In genomic region chr6:8349060-8349670, GRCm38 (mm10) we compare ENCODE assay signal across 23 mouse cellular contexts.
A peak's percentile ranks its signal among the peaks of the same experiment; 100 is the strongest.
DNase-seq lines count a peak whose midpoint lies in the region; ATAC-seq and TF ChIP-seq lines count a peak whose summit lies in the region.
"Had no signal": no experiment of that assay in that cellular context is flagged by ENCODE, and none has a peak within 500 bp of the region (broad histone marks: within the 10 kb centered on the region; RNA-seq: fewer than 3 reads in every experiment).

No protein-coding gene starts in this region.

- H3K4me3 ChIP-seq in liver, adult 2 months (ENCODE audit: insufficient read depth, low read depth, low read length), result no peak overlapping the region
- H3K4me3 ChIP-seq in liver, embryonic 16.5 days (ENCODE audit: low read depth, low read length), result no peak overlapping the region
- H3K4me3 ChIP-seq in midbrain, embryonic 13.5 days (replicated peaks), result no peak overlapping the region
- H3K4me3 ChIP-seq in forebrain, embryonic 15.5 days, result no peak overlapping the region
- H3K4me3 ChIP-seq: embryonic facial prominence, embryonic 15.5 days; heart, embryonic 10.5 days; hindbrain, embryonic 15.5 days; intestine, embryonic 15.5 days; layer of hippocampus, adult 2 months; midbrain, embryonic 10.5 days; neural tube, embryonic 12.5 days; stomach, embryonic 15.5 days had no signal

- H3K9me3 ChIP-seq in liver, embryonic 16.5 days (replicated peaks; ENCODE audit: control insufficient read depth, low read length), result no peaks in the 10 kb centered on the region
- no peaks in the 10 kb centered on the region for H3K9me3 ChIP-seq in midbrain, embryonic 13.5 days
- H3K9me3 ChIP-seq in forebrain, embryonic 15.5 days, result no peaks in the 10 kb centered on the region
- H3K9me3 ChIP-seq: embryonic facial prominence, embryonic 15.5 days; heart, embryonic 10.5 days; hindbrain, embryonic 15.5 days; intestine, embryonic 15.5 days; midbrain, embryonic 10.5 days; neural tube, embryonic 12.5 days; stomach, embryonic 15.5 days had no signal

- ATAC-seq in CD4-positive, CD25-positive, alpha-beta regulatory T cell, adult 4 months, result peak; percentile 59
- peak; percentile 53 for ATAC-seq in liver, embryonic 16.5 days (ENCODE audit: low read depth)
- no peak for ATAC-seq in midbrain, embryonic 13.5 days
- no peak for ATAC-seq in forebrain, embryonic 15.5 days (replicated peaks)
- ATAC-seq: intestine, embryonic 15.5 days had no signal

- no peaks in the 10 kb centered on the region for H3K79me2 ChIP-seq in liver, adult 2 months (ENCODE audit: control insufficient read depth, insufficient read depth, low read length)

- no peak overlapping the region for H3K4me2 ChIP-seq in liver, embryonic 16.5 days (ENCODE audit: low read depth, low read length)
- H3K4me2 ChIP-seq in midbrain, embryonic 13.5 days (replicated peaks), result no peak overlapping the region
- no peak overlapping the region for H3K4me2 ChIP-seq in forebrain, embryonic 15.5 days (replicated peaks)
- H3K4me2 ChIP-seq: embryonic facial prominence, embryonic 15.5 days; hindbrain, embryonic 15.5 days; intestine, embryonic 15.5 days; lung, embryonic 14.5 days; neural tube, embryonic 12.5 days; stomach, embryonic 15.5 days had no signal

- WGBS in liver, adult 2 months, result 74% methylated on average over 2 of the region's 2 CpGs
- WGBS in liver, embryonic 16.5 days (ENCODE audit: insufficient replicate concordance), result 50% methylated on average over 2 of the region's 2 CpGs
- 88% methylated on average over 2 of the region's 2 CpGs for WGBS in midbrain, embryonic 13.5 days
- 79% methylated on average over 2 of the region's 2 CpGs for WGBS in forebrain, embryonic 15.5 days

- DNase-seq in c-Kit-positive CD71-positive TER-119-positive erythroid progenitor cells, embryonic 14.5 days (ENCODE audit: low spot score), result peak; percentile 49
- DNase-seq in liver, adult 2 months (ENCODE audit: extremely low read depth, low read depth, low spot score), result peak; percentile 33
- DNase-seq in frontal cortex, adult 2 months (ENCODE audit: extremely low spot score in 1 of 2, low spot score in 1 of 2), result no peak
- no peak for DNase-seq in left cerebral cortex, adult 9 months (ENCODE audit: low spot score in 2 of 2)
- DNase-seq: adrenal gland, postnatal 10 days; cerebellum, adult 9-10 months; kidney, adult 9 months; kidney, postnatal 14 days; lung, embryonic 14.5 days; thymus, adult 18-20 months; thymus, postnatal 36 days had no signal

- peaks cover 2% of the 10 kb centered on the region; the same call in 1 of the 2 replicates for H3K4me1 ChIP-seq in liver, adult 2 months (ENCODE audit: control insufficient read depth, insufficient read depth, low read length)
- H3K4me1 ChIP-seq in liver, embryonic 16.5 days (ENCODE audit: control insufficient read depth, low read depth, low read length), result peaks cover 14% of the 10 kb centered on the region
- H3K4me1 ChIP-seq in midbrain, embryonic 13.5 days (replicated peaks), result peaks cover 27% of the 10 kb centered on the region
- peaks cover 20% of the 10 kb centered on the region for H3K4me1 ChIP-seq in forebrain, embryonic 15.5 days
- H3K4me1 ChIP-seq: heart, embryonic 10.5 days; stomach, embryonic 15.5 days had no signal

- H3K27me3 ChIP-seq in liver, adult 2 months (ENCODE audit: control insufficient read depth, insufficient read depth, low read length), result no peaks in the 10 kb centered on the region
- H3K27me3 ChIP-seq in liver, embryonic 16.5 days (ENCODE audit: control insufficient read depth, insufficient read depth, low read depth, low read length), result no peaks in the 10 kb centered on the region
- no peaks in the 10 kb centered on the region for H3K27me3 ChIP-seq in midbrain, embryonic 13.5 days
- no peaks in the 10 kb centered on the region for H3K27me3 ChIP-seq in forebrain, embryonic 15.5 days
- H3K27me3 ChIP-seq: embryonic facial prominence, embryonic 15.5 days; hindbrain, embryonic 15.5 days; intestine, embryonic 15.5 days; neural tube, embryonic 12.5 days; stomach, embryonic 15.5 days had no signal

- no peak for TF ChIP-seq POLR2A in liver, adult 2 months (IDR thresholded peaks at IDR 0.05; ENCODE audit: extremely low read depth, insufficient read depth, low read length)

- H3K36me3 ChIP-seq in liver, adult 2 months (ENCODE audit: control insufficient read depth, insufficient read depth, low read length), result no peaks in the 10 kb centered on the region
- no peaks in the 10 kb centered on the region for H3K36me3 ChIP-seq in liver, embryonic 16.5 days (ENCODE audit: control insufficient read depth, insufficient read depth)
- H3K36me3 ChIP-seq in midbrain, embryonic 13.5 days, result no peaks in the 10 kb centered on the region
- no peaks in the 10 kb centered on the region for H3K36me3 ChIP-seq in forebrain, embryonic 15.5 days
- H3K36me3 ChIP-seq: embryonic facial prominence, embryonic 15.5 days; heart, embryonic 10.5 days; hindbrain, embryonic 15.5 days; intestine, embryonic 15.5 days; midbrain, embryonic 10.5 days; neural tube, embryonic 12.5 days; stomach, embryonic 15.5 days had no signal

- no peak for TF ChIP-seq CTCF in liver, adult 2 months (IDR thresholded peaks at IDR 0.05; ENCODE audit: low read depth, low read length)

- H3K9ac ChIP-seq in liver, adult 2 months (ENCODE audit: low read depth, low read length), result no peak overlapping the region
- no peak overlapping the region for H3K9ac ChIP-seq in liver, embryonic 16.5 days (ENCODE audit: low read depth, low read length)
- no peak overlapping the region for H3K9ac ChIP-seq in midbrain, embryonic 13.5 days (replicated peaks)
- no peak overlapping the region for H3K9ac ChIP-seq in forebrain, embryonic 15.5 days (replicated peaks)
- H3K9ac ChIP-seq: embryonic facial prominence, embryonic 15.5 days; hindbrain, embryonic 15.5 days; intestine, embryonic 15.5 days; lung, embryonic 14.5 days; neural tube, embryonic 12.5 days; stomach, embryonic 15.5 days had no signal

- H3K27ac ChIP-seq in liver, adult 2 months (replicated peaks; ENCODE audit: insufficient read depth, low read depth, low read length), result no peak overlapping the region
- H3K27ac ChIP-seq in liver, embryonic 16.5 days (ENCODE audit: low read length), result no peak overlapping the region
- H3K27ac ChIP-seq in midbrain, embryonic 13.5 days, result no peak overlapping the region
- H3K27ac ChIP-seq in forebrain, embryonic 15.5 days (replicated peaks), result no peak overlapping the region
- H3K27ac ChIP-seq: embryonic facial prominence, embryonic 15.5 days; heart, embryonic 10.5 days; hindbrain, embryonic 15.5 days; intestine, embryonic 15.5 days; layer of hippocampus, adult 2 months; midbrain, embryonic 10.5 days; neural tube, embryonic 12.5 days; stomach, embryonic 15.5 days had no signal

Comparison
In these comparisons a context has a peak if more than half of its experiments do, and no peak if none do; other contexts are left out.
1. ATAC-seq: peak in CD4-positive, CD25-positive, alpha-beta regulatory T cell, adult 4 months (single experiment) and liver, embryonic 16.5 days (single experiment); none in midbrain, embryonic 13.5 days (single experiment) and forebrain, embryonic 15.5 days (single experiment).
2. DNase-seq: peak in c-Kit-positive CD71-positive TER-119-positive erythroid progenitor cells, embryonic 14.5 days (single experiment) and liver, adult 2 months (single experiment); none in frontal cortex, adult 2 months (0 of 2) and left cerebral cortex, adult 9 months (0 of 2).